Mouse (Mus musculus) liver, adult 2 months (tissue): ENCODE measurements around the gene Grap.

ENCODE experiments used
- CTCF ChIP-seq: fragments of 200-500 bp; IDR thresholded peaks from 2 replicates; pipeline ENCODE4 v1.5.1; 2011; ENCODE audit warnings: low read depth, low read length, control low read depth
- POLR2A ChIP-seq: fragments of 200-500 bp; IDR thresholded peaks from 2 replicates; pipeline ENCODE4 v1.6.1; 2011; ENCODE audit warnings: low read length, control low read depth; ENCODE audit not compliant: insufficient read depth; ENCODE audit errors: extremely low read depth

DNA sequence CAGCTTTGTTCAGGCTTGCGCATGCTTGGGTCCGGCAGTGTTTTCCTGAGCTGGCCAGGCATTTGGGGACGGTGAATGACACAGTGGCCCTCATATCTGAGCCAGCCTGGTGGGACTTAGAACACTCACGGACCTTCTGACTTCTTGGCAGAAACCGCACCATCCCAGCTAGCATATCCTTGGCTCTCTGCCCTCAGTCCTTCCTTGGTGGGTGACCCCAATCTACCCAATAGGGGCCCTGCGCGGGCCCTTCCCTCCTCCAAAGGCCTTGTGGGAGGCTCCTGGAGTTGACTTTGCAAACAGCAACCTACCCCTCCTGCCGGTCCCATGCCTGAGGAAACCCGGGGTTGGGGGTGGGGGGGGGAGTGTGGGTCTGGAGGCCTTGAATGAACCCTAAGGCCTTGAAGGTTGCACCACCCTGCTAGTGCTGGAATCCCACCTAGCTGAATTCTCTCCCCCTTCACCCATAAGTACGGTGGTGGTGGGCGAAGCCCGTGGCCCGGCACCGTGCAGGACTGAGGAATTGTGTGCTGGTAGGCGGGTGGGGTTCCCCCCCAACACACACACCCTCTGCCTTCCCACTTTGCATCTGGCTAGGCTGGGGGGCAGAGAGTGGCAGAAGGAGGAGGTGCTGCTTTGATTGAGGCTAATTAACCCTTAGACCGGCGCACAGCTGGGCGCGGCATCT is 21.2 kb downstream of the Grap start:
- TF ChIP-seq CTCF = no peak
- TF ChIP-seq POLR2A = no peak
